Mouse (Mus musculus) lung, postnatal 10 days (tissue): Measurements from ENCODE around the gene Man1b1.

ENCODE experiments used
- DNase-seq: peaks from one replicate; pipeline ENCODE4 v3.0.0; 2021

Gene Man1b1

DNA sequence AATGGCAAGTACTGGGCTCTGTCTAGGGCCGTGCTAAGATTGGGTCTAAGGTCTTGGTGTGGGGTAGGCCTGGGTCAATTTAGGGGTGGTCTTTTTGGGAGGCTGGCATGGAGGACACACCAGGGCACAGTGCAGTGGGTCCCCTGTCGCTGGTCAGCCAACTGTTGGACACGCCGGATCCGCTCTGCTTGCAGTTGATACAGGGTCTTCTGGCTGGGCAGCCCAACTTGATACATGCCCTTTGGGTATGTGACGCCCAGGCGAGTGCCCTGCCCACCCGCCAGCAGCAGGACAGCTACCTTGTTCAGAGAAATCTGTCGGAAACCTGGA, 32.6 kb downstream of the Man1b1 start:
- no peak for DNase-seq

- peak; percentile 92 for DNase-seq
These were observed 33.1 kb downstream of the Man1b1 start, which contains the start of gene Uap1l1 for GRCm38 (mm10) chr2:25365091-25365761. Uap1l1 (minus strand) TSS chr2:25365682.

DNA sequence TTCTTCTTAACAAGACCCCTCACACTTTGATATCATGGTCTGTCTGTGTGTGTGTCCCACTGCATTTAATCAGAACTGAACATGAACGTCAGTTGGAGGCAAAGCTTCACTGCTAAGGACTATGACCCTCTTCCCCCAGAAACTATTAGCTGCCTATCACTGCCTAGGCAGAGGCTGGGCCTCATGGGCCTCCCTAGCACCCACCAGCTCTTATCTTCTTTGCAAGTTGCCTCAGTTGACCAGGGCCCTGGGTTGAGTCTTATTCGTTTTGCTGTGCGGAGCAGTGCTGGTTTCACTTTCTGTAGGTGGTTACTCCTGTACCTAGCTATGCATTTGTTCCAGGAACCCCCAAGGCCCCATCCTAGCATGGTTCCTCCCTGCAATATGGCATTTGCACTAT, 37.9 kb downstream of the Man1b1 start:
- DNase-seq, result no peak

- peak; percentile 90 for DNase-seq
These were observed 39.9 kb downstream of the Man1b1 start, which contains the start of gene Sapcd2 for GRCm38 (mm10) chr2:25371764-25372643. Sapcd2 (plus strand) TSS chr2:25372321.

DNA sequence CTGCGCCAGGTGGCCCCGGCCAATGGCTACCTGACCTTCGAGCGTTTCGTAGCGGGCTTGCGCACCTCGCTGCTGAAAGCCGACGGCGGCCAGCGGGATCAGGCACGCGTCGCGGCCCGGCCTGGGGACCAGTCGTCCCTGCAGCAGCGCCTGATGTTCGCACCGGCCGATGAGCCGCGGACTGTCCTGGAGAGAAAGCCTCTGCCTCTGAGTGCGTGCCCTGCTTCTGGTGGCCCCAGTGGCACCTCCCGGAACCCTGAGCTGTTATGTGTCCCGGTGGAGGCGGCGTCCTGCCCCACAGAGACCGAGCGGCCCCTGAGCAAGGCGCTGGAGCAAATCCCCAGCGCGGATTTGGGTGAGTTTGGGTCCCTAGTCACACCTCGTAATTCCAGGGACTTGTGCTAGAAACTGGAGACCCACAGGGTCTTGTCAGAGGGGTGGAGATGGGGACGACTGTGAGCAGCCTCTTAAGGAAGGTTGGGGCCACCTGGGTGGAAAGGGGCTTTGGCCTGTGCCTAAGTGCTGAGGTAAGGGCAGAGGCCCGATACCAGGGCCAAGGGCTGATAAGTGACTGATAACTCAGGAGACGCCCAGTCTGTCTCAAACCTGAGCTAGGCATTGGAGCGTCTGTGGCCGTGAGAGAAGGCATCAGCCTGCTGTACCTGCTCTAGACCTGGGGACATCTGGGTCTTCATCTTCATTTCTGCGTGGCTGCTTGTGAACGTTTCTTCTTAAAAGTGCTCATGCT, 40.7 kb downstream of the Man1b1 start:
- no peak for DNase-seq

DNA sequence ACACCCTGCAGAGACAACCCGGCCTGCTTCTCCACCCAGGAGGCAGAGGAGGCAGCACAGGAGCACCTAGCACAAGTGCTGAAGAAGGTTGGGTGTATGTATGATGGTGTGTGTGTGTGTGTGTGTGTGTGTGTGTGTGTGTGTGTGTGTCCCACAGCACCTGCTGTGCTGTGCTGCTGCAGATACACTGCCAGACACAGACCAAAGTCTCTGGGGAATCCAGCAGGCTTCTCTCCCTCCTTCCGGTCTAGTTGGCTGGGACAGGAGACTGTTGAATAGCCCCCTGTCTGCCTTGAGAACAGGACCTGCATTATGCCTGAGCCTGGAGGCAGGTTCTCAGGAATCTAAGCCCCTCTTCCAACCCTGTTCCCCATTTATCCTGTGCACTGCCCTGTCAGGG, 41.3 kb downstream of the Man1b1 start:
- no peak for DNase-seq

DNA sequence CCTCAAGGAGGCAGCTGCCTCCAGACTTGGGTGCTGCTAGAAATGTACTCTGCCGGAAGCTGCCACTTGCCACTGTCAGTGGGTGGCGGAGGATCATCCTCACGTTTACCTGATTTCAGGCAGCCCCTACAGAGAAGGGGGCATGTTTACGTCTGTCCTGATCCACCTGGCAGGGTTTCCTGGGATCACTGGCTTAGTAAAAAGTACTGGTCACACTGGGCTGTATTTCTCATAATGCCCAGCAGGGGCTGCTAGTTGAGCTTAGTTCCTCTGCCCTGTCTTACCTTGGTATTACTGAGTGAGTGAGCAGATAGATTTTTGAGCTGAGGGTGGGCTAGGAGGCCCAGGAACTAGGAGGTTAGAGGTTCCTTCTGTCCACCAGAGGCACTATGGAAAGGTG, 44.5 kb downstream of the Man1b1 start:
- peak; percentile 69 for DNase-seq

GRCm38 (mm10) chr2:25384492-25384891, 52.4 kb downstream of the Man1b1 start:
- DNase-seq, result no peak

GRCm38 (mm10) chr2:25391266-25391665, 59.1 kb downstream of the Man1b1 start:
- DNase-seq, result no peak

DNA sequence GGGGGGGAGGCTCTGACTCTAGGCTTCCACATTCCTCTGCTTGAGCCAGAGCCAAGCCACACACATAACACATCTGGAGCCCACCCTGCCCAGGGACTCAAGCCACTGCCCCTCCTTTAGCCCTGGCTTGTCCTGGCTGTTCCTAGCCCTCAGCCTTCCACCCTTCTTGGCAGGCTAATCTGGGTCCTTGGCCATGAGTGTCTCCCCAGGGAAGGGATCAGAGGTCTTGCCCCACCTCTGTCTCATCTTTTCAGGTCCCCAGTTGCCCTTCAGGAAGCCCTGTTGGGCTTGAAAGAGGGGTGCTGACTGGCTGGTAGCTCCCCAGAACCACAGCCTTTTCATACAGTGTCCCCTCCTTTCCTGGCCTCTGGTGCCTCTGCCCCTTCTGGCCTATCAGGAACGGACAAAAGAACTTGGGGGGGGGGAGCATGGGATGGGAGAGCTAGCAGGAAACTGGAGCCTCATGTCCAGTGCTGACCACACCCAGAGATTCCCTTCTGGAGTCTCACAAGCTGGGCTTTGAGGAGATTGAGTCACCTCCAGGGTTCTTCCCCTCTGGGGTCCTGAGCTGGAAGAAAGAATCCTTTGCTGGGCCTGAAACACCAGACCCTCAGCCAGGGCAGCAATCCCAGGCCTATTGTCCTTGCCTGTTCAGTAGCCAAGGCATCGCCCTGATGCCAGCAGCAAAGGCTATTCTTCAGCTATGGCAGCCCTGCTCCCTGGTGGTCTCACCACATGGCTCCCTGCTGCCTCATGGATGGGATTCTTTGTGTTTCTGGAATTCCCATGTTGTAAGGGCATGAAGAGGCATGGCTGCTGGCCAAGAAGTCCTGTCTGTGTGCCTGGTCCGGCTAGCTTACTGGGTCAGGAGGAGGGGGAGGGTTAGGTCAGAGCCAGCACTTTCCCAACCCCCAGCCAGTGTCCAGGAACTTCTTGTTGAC, 62.4 kb downstream of the Man1b1 start:
- DNase-seq, result peak; percentile 28

DNA sequence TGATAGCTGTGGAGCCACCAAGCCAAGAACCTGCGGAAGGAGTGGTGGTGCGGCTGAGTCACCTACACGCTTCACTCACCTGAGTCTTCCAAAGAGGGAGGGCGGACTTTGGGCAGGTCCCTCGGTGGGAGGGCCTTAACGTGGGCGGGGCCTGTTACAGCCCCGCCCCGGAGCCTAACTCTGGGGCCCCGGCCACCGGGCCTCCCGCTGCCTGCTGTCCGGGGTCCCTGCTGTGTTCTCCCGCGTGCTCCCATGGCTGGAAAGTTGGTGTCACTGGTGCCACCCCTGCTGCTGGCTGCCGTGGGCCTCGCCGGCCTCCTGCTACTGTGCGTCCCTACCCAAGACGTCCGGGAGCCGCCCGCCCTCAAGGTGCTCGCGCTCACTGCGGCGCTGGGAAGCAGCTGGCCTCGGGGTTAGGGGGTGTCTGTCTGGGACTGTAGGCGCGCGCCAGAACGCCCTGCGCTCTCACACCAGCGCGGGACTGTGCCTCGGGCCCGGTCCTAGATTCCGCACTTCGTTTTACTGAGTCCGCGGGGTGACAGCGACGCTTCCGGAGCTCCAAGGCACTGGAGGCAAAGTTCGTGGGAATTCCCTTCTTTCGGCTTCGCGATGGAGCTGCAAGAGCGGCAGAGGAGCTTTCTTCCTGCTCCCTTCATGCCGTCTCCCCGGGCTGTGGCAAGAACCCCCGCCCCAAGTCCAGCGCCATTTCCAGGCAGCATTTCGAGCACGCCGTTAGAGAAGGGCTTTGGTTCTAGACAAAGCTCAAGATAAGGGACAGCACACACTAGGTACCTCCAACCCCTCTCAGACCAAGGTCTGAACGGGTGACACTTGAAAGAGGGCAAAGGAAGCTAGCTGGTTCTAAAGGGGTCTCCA, 63.8 kb downstream of the Man1b1 start, which contains the start of gene Entpd2:
Gene Entpd2, plus strand, starts transcription at position 154 of the 876 bp plus-strand sequence.
- DNase-seq, result peak; percentile 55

- DNase-seq, result no peak
These were observed 64.5 kb downstream of the Man1b1 start for GRCm38 (mm10) chr2:25396597-25396983.

- DNase-seq, result no peak
These were observed 64.9 kb downstream of the Man1b1 start for GRCm38 (mm10) chr2:25397010-25397409.

- no peak for DNase-seq
These were observed 65.9 kb downstream of the Man1b1 start for GRCm38 (mm10) chr2:25398065-25398464.

DNA sequence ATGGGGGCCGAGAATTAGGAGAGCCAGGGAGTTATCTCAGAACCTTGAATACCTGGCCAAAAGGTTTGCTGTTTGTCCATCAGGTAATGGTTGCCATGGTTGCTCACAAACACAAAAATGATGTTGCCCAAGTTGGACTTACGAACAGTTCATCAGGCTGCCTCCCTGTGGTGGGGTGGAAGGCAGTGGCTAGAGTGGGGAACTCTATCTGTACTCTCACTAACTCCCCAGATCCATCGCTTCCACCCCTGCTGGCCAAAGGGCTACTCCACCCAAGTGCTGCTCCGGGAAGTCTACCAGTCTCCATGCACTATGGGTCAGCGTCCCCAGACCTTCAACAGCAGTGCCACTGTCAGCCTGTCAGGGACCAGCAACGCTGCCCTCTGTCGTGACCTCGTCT, 66.9 kb downstream of the Man1b1 start, which contains the start of gene Npdc1:
Gene Npdc1, plus strand, starts transcription at position 301 of the 400 bp plus-strand sequence.
- no peak for DNase-seq

GRCm38 (mm10) chr2:25400291-25400690, 68.2 kb downstream of the Man1b1 start:
- DNase-seq, result no peak

DNA sequence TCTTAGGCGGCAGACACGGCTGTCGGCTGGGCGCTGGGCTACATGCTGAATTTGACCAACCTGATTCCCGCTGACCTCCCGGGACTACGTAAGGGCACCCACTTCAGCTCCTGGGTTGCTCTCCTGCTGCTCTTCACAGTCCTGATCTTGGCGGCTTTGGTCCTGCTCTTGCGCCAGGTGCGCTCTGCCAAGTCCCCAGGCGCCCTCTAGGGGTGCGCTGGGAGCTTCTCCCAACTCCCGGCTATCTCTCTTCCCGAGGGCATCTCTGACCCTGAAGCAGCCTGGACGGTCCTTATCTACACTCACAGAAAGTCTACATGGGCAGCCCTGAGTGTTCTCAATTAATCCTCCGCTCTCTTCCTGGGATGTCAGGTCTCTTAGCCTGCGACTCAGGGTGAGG, 68.6 kb downstream of the Man1b1 start:
- peak; percentile 62 for DNase-seq
